Mouse (Mus musculus): ENCODE measurements around the gene Manba.

GRCm38 (mm10) chr3:135531762-135532161 is 46.4 kb downstream of the Manba start:
- no peak for TF ChIP-seq CTCF (IDR thresholded peaks at IDR 0.05; ENCODE audit: low read depth)
- no peak for TF ChIP-seq EP300 (IDR thresholded peaks at IDR 0.05; ENCODE audit: low read depth)
